Mouse (Mus musculus) forebrain, embryonic 14.5 days (tissue): ENCODE results near the gene Pde9a. TPM values are rescaled to one million over a fixed set of nuclear protein-coding genes. Genes with fewer than 3 reads are reported as not detected.

Experiments used
- ATAC-seq: fragments of 200-750 bp; cut with Nextera tagmentation; 2 replicates; pipeline ENCODE4 v1.8.0; 2017; ENCODE audit warnings: mild to moderate bottlenecking, moderate library complexity
- DNase-seq: peaks from one replicate; pipeline ENCODE4 v3.0.0-alpha.2; 2015; ENCODE audit warnings: low spot score
- H3K27ac ChIP-seq: fragments of 300-500 bp; sonication (generic); 2 replicates; pipeline ENCODE4 v1.5.1; 2014; ENCODE audit warnings: low read depth, mild to moderate bottlenecking, control low read depth, low read length, moderate library complexity
- H3K27me3 ChIP-seq: fragments of 300-500 bp; sonication (generic); replicated peaks from 2 replicates; pipeline ENCODE4 v1.6.1; 2014; ENCODE audit warnings: low read length, control low read depth, mixed read lengths; ENCODE audit not compliant: control insufficient read depth, insufficient read depth
- H3K36me3 ChIP-seq: fragments of 300-500 bp; sonication (generic); 2 replicates; pipeline ENCODE4 v1.6.1; 2014; ENCODE audit warnings: low read length, control low read depth; ENCODE audit not compliant: control insufficient read depth, insufficient read depth
- H3K4me1 ChIP-seq: fragments of 300-500 bp; sonication (generic); 2 replicates; pipeline ENCODE4 v1.6.1; 2014; ENCODE audit warnings: antibody characterized with exemption, low read length, control low read depth; ENCODE audit not compliant: control insufficient read depth, insufficient read depth
- H3K4me2 ChIP-seq: fragments of 300-500 bp; sonication (generic); 2 replicates; pipeline ENCODE4 v1.6.1; 2014; ENCODE audit warnings: mild to moderate bottlenecking, control low read depth, low read length
- H3K4me3 ChIP-seq: fragments of 300-500 bp; sonication (generic); 2 replicates; pipeline ENCODE4 v1.5.1; 2014; ENCODE audit warnings: low read depth, low read length, control low read depth
- H3K9ac ChIP-seq: fragments of 300-500 bp; sonication (generic); 2 replicates; pipeline ENCODE4 v1.6.1; 2014; ENCODE audit warnings: mild to moderate bottlenecking, low read length, control low read depth, moderate library complexity
- H3K9me3 ChIP-seq: fragments of 300-500 bp; sonication (generic); replicated peaks from 2 replicates; pipeline ENCODE4 v1.6.1; 2016; ENCODE audit warnings: low read length, control low read depth, mixed read lengths; ENCODE audit not compliant: control insufficient read depth
- WGBS: fragments of 180-500 bp; shearing (Covaris S2); extraction: QIAGEN DNeasy Blood & Tissue Kit; methylation state at CpG from one replicate; pipeline ENCODE4 v1.1.7; 2014; 5-methylcytosine and 5-hydroxymethylcytosine counted together
- polyA plus RNA-seq: library from polyadenylated mRNA; unstranded; fragments of >200 nt; fragmentation: Nextera tagmentation; extraction: Ambion mirVana; gene quantifications from 2 replicates; pipeline ENCODE4 v1.2.1, GENCODE M21; 2014

Gene Pde9a
- polyA plus RNA-seq, 1 experiment from 2014 or later, result 68.5 TPM

- no peak for DNase-seq
- Histone ChIP-seq H3K27me3 (no peaks in the 10 kb centered on the region), H3K36me3 (0 out of 2 replicates have a peak, but pooled peaks cover 5% of the 10 kb centered on the region), H3K9me3 (no peaks in the 10 kb centered on the region), H3K4me3 (no peak overlapping the region), H3K4me2 (no peak overlapping the region), H3K4me1 (peaks cover 15% of the 10 kb centered on the region), H3K9ac (no peak overlapping the region), H3K27ac (no peak overlapping the region)
- 76% methylated on average over 6 of the region's 6 CpGs for WGBS
- no peak for ATAC-seq
Measured at GRCm38 (mm10) chr17:31400294-31400693, 14.3 kb downstream of the Pde9a start.

GRCm38 (mm10) chr17:31401160-31401559, 15.2 kb downstream of the Pde9a start:
- WGBS, result 90% methylated on average over 3 of the region's 3 CpGs
- Histone ChIP-seq H3K27ac (no peak overlapping the region), H3K9ac (no peak overlapping the region), H3K4me3 (no peak overlapping the region), H3K36me3 (0 out of 2 replicates have a peak, but pooled peaks cover 5% of the 10 kb centered on the region), H3K9me3 (no peaks in the 10 kb centered on the region), H3K4me2 (no peak overlapping the region), H3K27me3 (no peaks in the 10 kb centered on the region), H3K4me1 (peaks cover 15% of the 10 kb centered on the region)
- DNase-seq (no peak), ATAC-seq (no peak)

- DNase-seq (peak; percentile 69), ATAC-seq (peak; percentile 63)
- Histone ChIP-seq H3K9me3 (no peaks in the 10 kb centered on the region), H3K4me1 (peaks cover 15% of the 10 kb centered on the region), H3K27ac (peak overlapping the region; percentile 79), H3K9ac (no peak overlapping the region; the same call in 1 of the 2 replicates), H3K4me3 (no peak overlapping the region), H3K4me2 (no peak overlapping the region; the same call in 1 of the 2 replicates), H3K27me3 (no peaks in the 10 kb centered on the region), H3K36me3 (0 out of 2 replicates have a peak, but pooled peaks cover 5% of the 10 kb centered on the region)
- WGBS, result 45% methylated on average over 8 of the region's 8 CpGs
Measured at GRCm38 (mm10) chr17:31402713-31403112, 16.7 kb downstream of the Pde9a start.

GRCm38 (mm10) chr17:31405694-31406227, 19.8 kb downstream of the Pde9a start:
- Histone ChIP-seq H3K9me3 (no peaks in the 10 kb centered on the region), H3K27me3 (no peaks in the 10 kb centered on the region), H3K4me3 (no peak overlapping the region), H3K36me3 (0 out of 2 replicates have a peak, but pooled peaks cover 5% of the 10 kb centered on the region), H3K4me2 (no peak overlapping the region), H3K4me1 (peaks cover 30% of the 10 kb centered on the region), H3K27ac (no peak overlapping the region), H3K9ac (no peak overlapping the region)
- DNase-seq, result no peak
- WGBS, result 67% methylated on average over 6 of the region's 6 CpGs
- no peak for ATAC-seq

GRCm38 (mm10) chr17:31409741-31410350, 23.8 kb downstream of the Pde9a start:
- 0 out of 2 replicates have a peak overlapping the region, but pooled peaks have one; percentile 8 for H3K4me2 ChIP-seq
- WGBS, result 3% methylated on average over 10 of the region's 10 CpGs
- peak; percentile 55 for ATAC-seq

GRCm38 (mm10) chr17:31415258-31415657, 29.2 kb downstream of the Pde9a start:
- H3K4me1 ChIP-seq, result peaks cover 20% of the 10 kb centered on the region
- no peak overlapping the region for H3K4me2 ChIP-seq
- H3K4me3 ChIP-seq, result no peak overlapping the region
- H3K36me3 ChIP-seq, result peaks cover 55% of the 10 kb centered on the region
- ATAC-seq (peak; percentile 73; the same call in 1 of the 2 replicates), DNase-seq (peak; percentile 69)
- peak overlapping the region; percentile 63 for H3K27ac ChIP-seq
- no peaks in the 10 kb centered on the region for H3K9me3 ChIP-seq
- no peak overlapping the region for H3K9ac ChIP-seq
- H3K27me3 ChIP-seq, result no peaks in the 10 kb centered on the region
- 69% methylated on average over 9 of the region's 9 CpGs for WGBS

More at GRCm38 (mm10) chr17:31409741-31410350, 23.8 kb downstream of the Pde9a start:
- Histone ChIP-seq H3K4me3 (no peak overlapping the region), H3K4me1 (peaks cover 32% of the 10 kb centered on the region), H3K9me3 (no peaks in the 10 kb centered on the region), H3K36me3 (peaks cover 13% of the 10 kb centered on the region; the same call in 1 of the 2 replicates), H3K27me3 (no peaks in the 10 kb centered on the region), H3K27ac (peak overlapping the region; percentile 65), H3K9ac (peak overlapping the region; percentile 40; the same call in 1 of the 2 replicates)
- peak; percentile 74 for DNase-seq

GRCm38 (mm10) chr17:31418804-31419597, 33.0 kb downstream of the Pde9a start:
- H3K27ac ChIP-seq, result peak overlapping the region; percentile 66
- 78% methylated on average over 17 of the region's 17 CpGs for WGBS
- H3K4me1 ChIP-seq, result peaks cover 3% of the 10 kb centered on the region; the same call in 1 of the 2 replicates
- H3K9ac ChIP-seq, result no peak overlapping the region
- ATAC-seq, result peak; percentile 47; the same call in 1 of the 2 replicates
- H3K9me3 ChIP-seq, result no peaks in the 10 kb centered on the region
- H3K36me3 ChIP-seq, result peaks cover 64% of the 10 kb centered on the region
- H3K4me2 ChIP-seq, result no peak overlapping the region
- peak; percentile 45 for DNase-seq
- H3K27me3 ChIP-seq, result no peaks in the 10 kb centered on the region
- no peak overlapping the region for H3K4me3 ChIP-seq

- Histone ChIP-seq H3K4me3 (no peak overlapping the region), H3K27ac (peak overlapping the region; percentile 66; the same call in 1 of the 2 replicates), H3K9ac (no peak overlapping the region), H3K27me3 (no peaks in the 10 kb centered on the region), H3K4me2 (no peak overlapping the region), H3K4me1 (peaks cover 3% of the 10 kb centered on the region; the same call in 1 of the 2 replicates), H3K36me3 (peaks cover 58% of the 10 kb centered on the region), H3K9me3 (no peaks in the 10 kb centered on the region)
- WGBS, result 68% methylated on average over 2 of the region's 2 CpGs
- no peak for ATAC-seq
- no peak for DNase-seq
Measured at GRCm38 (mm10) chr17:31419598-31419950, 33.6 kb downstream of the Pde9a start.
